Mouse (Mus musculus) myocyte (in vitro differentiated cells): ENCODE data around the gene Magel2.

Experiments
- E2F4 ChIP-seq: IDR thresholded peaks from one replicate; pipeline ENCODE4 v1.6.1; 2011; ENCODE audit warnings: mild to moderate bottlenecking, control low read depth, moderate library complexity; ENCODE audit not compliant: insufficient read depth
- MAX ChIP-seq: IDR thresholded peaks from one replicate; pipeline ENCODE4 v1.6.1; 2011; ENCODE audit warnings: low read depth, mild to moderate bottlenecking, control low read depth
- MYOG ChIP-seq, 3 experiments: IDR thresholded peaks; one replicate each; pipeline ENCODE4 v1.6.1; 2011; ENCODE audit warnings: control low read depth in 2 of 3, low read depth in 2 of 3, mild to moderate bottlenecking in 2 of 3; ENCODE audit not compliant: insufficient read length in 2 of 3, control insufficient read depth in 1 of 3, insufficient read depth in 1 of 3
- POLR2A ChIP-seq: IDR thresholded peaks from one replicate; pipeline ENCODE4 v1.6.1; 2011; ENCODE audit warnings: low read depth, mild to moderate bottlenecking, control low read depth, moderate library complexity; ENCODE audit not compliant: insufficient read length
- POLR2AphosphoS2 ChIP-seq: IDR thresholded peaks from one replicate; pipeline ENCODE4 v1.6.1; 2011; ENCODE audit warnings: low read depth, control low read depth; ENCODE audit not compliant: insufficient read length
- SRF ChIP-seq: IDR thresholded peaks from one replicate; pipeline ENCODE4 v1.6.1; 2011; ENCODE audit warnings: low read depth; ENCODE audit not compliant: control insufficient read depth, insufficient read length
- USF1 ChIP-seq: IDR thresholded peaks from one replicate; pipeline ENCODE4 v1.6.1; 2011; ENCODE audit warnings: low read depth, mild to moderate bottlenecking, control low read depth, moderate library complexity

DNA sequence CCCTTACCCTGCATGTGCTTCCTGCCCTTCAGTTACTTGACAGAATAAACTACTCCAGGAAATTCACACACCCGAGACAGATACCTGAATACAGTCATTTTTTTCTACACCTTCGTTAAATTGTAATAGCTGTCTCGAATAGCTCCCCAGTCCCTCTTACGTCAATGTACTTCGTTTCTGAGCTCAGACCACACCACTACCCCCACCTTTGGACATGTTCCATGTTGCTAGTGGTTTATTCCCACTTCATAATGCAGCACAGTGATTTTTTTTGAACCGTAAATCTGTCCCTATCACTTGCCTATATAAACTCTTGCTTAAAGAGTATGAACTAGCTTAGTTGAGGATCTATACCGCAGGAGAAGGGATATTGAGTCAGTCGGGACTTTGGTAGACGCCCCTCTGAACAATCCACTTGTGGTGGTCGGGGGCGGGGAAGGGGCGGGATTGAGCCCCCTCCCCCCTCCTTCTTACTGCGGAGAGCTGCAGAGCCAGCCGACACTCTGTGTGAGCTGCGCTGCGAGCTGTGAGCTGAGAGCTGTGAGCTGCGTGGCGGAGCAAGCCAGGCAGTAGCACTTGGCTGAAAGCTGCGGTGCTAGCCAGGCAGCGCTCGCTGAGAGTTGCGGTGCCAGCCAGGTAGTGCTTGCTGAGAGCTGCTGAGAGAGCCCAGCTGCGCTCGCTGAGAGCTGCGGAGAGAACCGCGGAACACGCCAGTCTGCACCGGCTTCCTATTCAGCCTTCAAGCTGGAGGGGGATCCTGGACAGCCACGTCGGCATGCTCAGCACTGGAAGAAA, at the start of gene Magel2:
- no peak for TF ChIP-seq SRF
- TF ChIP-seq POLR2A = no peak
- no peak for TF ChIP-seq POLR2AphosphoS2
- TF ChIP-seq MAX = no peak
- TF ChIP-seq USF1 = no peak
- TF ChIP-seq E2F4 = no peak
- TF ChIP-seq MYOG (IDR thresholded peaks at IDR 0.05; ENCODE audit: control insufficient read depth in 1 of 3, insufficient read depth in 1 of 3, insufficient read length in 2 of 3, low read depth in 2 of 3) = no peak
